ENCODE assay signal across 12 mouse cellular contexts in genomic region chr12:69093073-69093797, GRCm38 (mm10).
DNase-seq lines count a peak whose midpoint lies in the region; ATAC-seq and TF ChIP-seq lines count a peak whose summit lies in the region.
"Had no signal": no experiment of that assay in that cellular context is flagged by ENCODE, and none has a peak within 500 bp of the region (broad histone marks: within the 10 kb centered on the region; RNA-seq: fewer than 3 reads in every experiment).

No protein-coding gene starts in this region.

- peak; percentile 35 for ATAC-seq in inflammation-experienced regulatory T-cells, adult 6 months
- no peak for ATAC-seq in granulocyte monocyte progenitor cell, adult 5-6 weeks (replicated peaks; ENCODE audit: poor library complexity, severe bottlenecking)

- H3K4me1 ChIP-seq in E14TG2a.4 (replicated peaks; ENCODE audit: low read depth, low read length), result peaks cover 22% of the 10 kb centered on the region
- H3K4me1 ChIP-seq: heart, embryonic 13.5 days had no signal

- H3K4me3 ChIP-seq in E14TG2a.4 (replicated peaks; ENCODE audit: low read length), result no peak overlapping the region
- H3K4me3 ChIP-seq: erythroblast, embryonic 14.5 days; heart, embryonic 13.5 days; limb, embryonic 15.5 days had no signal

- TF ChIP-seq CTCF in E14TG2a.4 (conservative IDR thresholded peaks at IDR 0.05; ENCODE audit: low read length), result peak; percentile 59

- DNase-seq in cerebellum, adult 8-10 months, result peak; percentile 1
- no peak for DNase-seq in cerebellum, adult 11 months
- DNase-seq in left cerebral cortex, postnatal 36 days (ENCODE audit: low spot score in 2 of 2), result peak; percentile 6 to 8
- DNase-seq in left cerebral cortex, postnatal 4 days, result no peak
- DNase-seq in T-cell, adult 2 months (ENCODE audit: low spot score), result no peak
- DNase-seq: B cell, adult 2 months had no signal

- H3K36me3 ChIP-seq in E14TG2a.4 (ENCODE audit: insufficient read depth, low read length), result no peaks in the 10 kb centered on the region
- H3K36me3 ChIP-seq: heart, embryonic 13.5 days; limb, embryonic 15.5 days had no signal

- intact Hi-C loops in left cerebral cortex, postnatal 36 days (cut with DNase I), result loop anchor here (10.0 kb wide), 1 partner anchor 228 kb away; no protein-coding TSS in a partner anchor
- intact Hi-C loops in left cerebral cortex, postnatal 4 days (cut with DNase I), result loop anchor here (10.0 kb wide), 1 partner anchor 1868 kb away; the partner anchor contains the start of gene Mdga2

- no peaks in the 10 kb centered on the region for H3K9me3 ChIP-seq in E14TG2a.4 (ENCODE audit: low read length)
- H3K9me3 ChIP-seq: heart, embryonic 13.5 days; limb, embryonic 15.5 days had no signal

- peaks cover 2% of the 10 kb centered on the region; the same call in 1 of the 2 replicates for H3K27me3 ChIP-seq in E14TG2a.4 (ENCODE audit: insufficient read depth, low read length)
- H3K27me3 ChIP-seq: heart, embryonic 13.5 days; limb, embryonic 15.5 days had no signal

Comparison
In these comparisons a context has a peak if more than half of its experiments do, and no peak if none do; other contexts are left out.
1. DNase-seq: peak in cerebellum, adult 8-10 months (single experiment) and left cerebral cortex, postnatal 36 days (2 of 2); none in cerebellum, adult 11 months (single experiment), left cerebral cortex, postnatal 4 days (single experiment) and T-cell, adult 2 months (single experiment).